Mouse (Mus musculus) layer of hippocampus, adult 11-12 months (tissue): ENCODE results near the gene Zfp786.
"Not testable (repeated sequence)": the region's sequence is repeated elsewhere in the genome, so short reads cannot be mapped to it uniquely, and the experiment has no call there.

Experiments used
- DNase-seq: peaks from one replicate; pipeline ENCODE4 v3.0.0; 2022; ENCODE audit warnings: low spot score

Gene Zfp786

GRCm38 (mm10) chr6:47830104-47831078 is at the start of gene Zfp786:
TSS of gene Zfp786 (minus strand) at chr6:47830867.
- peak; percentile 91 for DNase-seq

GRCm38 (mm10) chr6:47880166-47880565 is 49.5 kb upstream of the Zfp786 start:
- DNase-seq = no peak

GRCm38 (mm10) chr6:47879049-47879716 is 48.5 kb upstream of the Zfp786 start:
- DNase-seq = no peak

- DNase-seq = no peak
These were observed 47.9 kb upstream of the Zfp786 start for GRCm38 (mm10) chr6:47878593-47878992.

- no peak for DNase-seq
These were observed 47.5 kb upstream of the Zfp786 start for GRCm38 (mm10) chr6:47878133-47878514.

GRCm38 (mm10) chr6:47877461-47878132 is 46.9 kb upstream of the Zfp786 start:
- DNase-seq = peak; percentile 89

GRCm38 (mm10) chr6:47877058-47877457 is 46.4 kb upstream of the Zfp786 start, which contains the start of gene Zfp282:
TSS of gene Zfp282 (plus strand) at chr6:47877204.
- DNase-seq = no peak

GRCm38 (mm10) chr6:47872266-47872665 is 41.6 kb upstream of the Zfp786 start:
- DNase-seq = no peak

- not testable (repeated sequence) for DNase-seq
These were observed 27.1 kb upstream of the Zfp786 start for GRCm38 (mm10) chr6:47857729-47858128.

- DNase-seq = no peak
These were observed 26.6 kb upstream of the Zfp786 start for GRCm38 (mm10) chr6:47857241-47857640.

GRCm38 (mm10) chr6:47845779-47846178 is 15.1 kb upstream of the Zfp786 start:
- DNase-seq = no peak

- no peak for DNase-seq
These were observed 11.7 kb upstream of the Zfp786 start for GRCm38 (mm10) chr6:47842337-47842736.

GRCm38 (mm10) chr6:47841831-47842230 is 11.2 kb upstream of the Zfp786 start:
- no peak for DNase-seq

- DNase-seq = no peak
These were observed 10.4 kb upstream of the Zfp786 start for GRCm38 (mm10) chr6:47841077-47841476.

GRCm38 (mm10) chr6:47837630-47838029 is 7.0 kb upstream of the Zfp786 start:
- DNase-seq = no peak

- peak; percentile 47 for DNase-seq
These were observed 5.4 kb upstream of the Zfp786 start for GRCm38 (mm10) chr6:47835984-47836521.

- peak; percentile 95 for DNase-seq
These were observed 4.9 kb upstream of the Zfp786 start, which contains the start of gene Zfp398 for GRCm38 (mm10) chr6:47835482-47835983. TSS of gene Zfp398 (plus strand) at chr6:47835661.

- no peak for DNase-seq
These were observed 1.6 kb upstream of the Zfp786 start for GRCm38 (mm10) chr6:47832220-47832619.

GRCm38 (mm10) chr6:47828950-47829349 is 1.7 kb downstream of the Zfp786 start:
- DNase-seq = no peak

GRCm38 (mm10) chr6:47827462-47827861 is 3.2 kb downstream of the Zfp786 start:
- DNase-seq = no peak

GRCm38 (mm10) chr6:47824241-47824640 is 6.4 kb downstream of the Zfp786 start:
- no peak for DNase-seq

- DNase-seq = no peak
These were observed 8.9 kb downstream of the Zfp786 start for GRCm38 (mm10) chr6:47821776-47822175.
